Mouse (Mus musculus) kidney, adult 2 months (tissue): ENCODE results near the gene Bnip2.

Source experiments
- CTCF ChIP-seq: fragments of 200-500 bp; conservative IDR thresholded peaks from 2 replicates; pipeline ENCODE4 v1.5.1; 2011; ENCODE audit warnings: low read depth, mild to moderate bottlenecking, control low read depth, low read length, moderate library complexity, mixed read lengths; ENCODE audit not compliant: insufficient read depth, insufficient read length
- POLR2A ChIP-seq: fragments of 200-500 bp; IDR thresholded peaks from one replicate; pipeline ENCODE4 v1.6.1; 2011; ENCODE audit warnings: low read depth, low read length, control low read depth

- TF ChIP-seq POLR2A = no peak
- TF ChIP-seq CTCF = no peak
Measured at GRCm38 (mm10) chr9:70015632-70016031, 26.4 kb downstream of the Bnip2 start.
